Mouse (Mus musculus) Muller cell, postnatal 12 days (primary cell): ENCODE data around the gene Plppr2.

Experiments used
- DNase-seq: peaks from one replicate; pipeline ENCODE4 v3.0.0-alpha.2; 2015; ENCODE audit errors: inconsistent ontology term

The Plppr2 gene

DNA sequence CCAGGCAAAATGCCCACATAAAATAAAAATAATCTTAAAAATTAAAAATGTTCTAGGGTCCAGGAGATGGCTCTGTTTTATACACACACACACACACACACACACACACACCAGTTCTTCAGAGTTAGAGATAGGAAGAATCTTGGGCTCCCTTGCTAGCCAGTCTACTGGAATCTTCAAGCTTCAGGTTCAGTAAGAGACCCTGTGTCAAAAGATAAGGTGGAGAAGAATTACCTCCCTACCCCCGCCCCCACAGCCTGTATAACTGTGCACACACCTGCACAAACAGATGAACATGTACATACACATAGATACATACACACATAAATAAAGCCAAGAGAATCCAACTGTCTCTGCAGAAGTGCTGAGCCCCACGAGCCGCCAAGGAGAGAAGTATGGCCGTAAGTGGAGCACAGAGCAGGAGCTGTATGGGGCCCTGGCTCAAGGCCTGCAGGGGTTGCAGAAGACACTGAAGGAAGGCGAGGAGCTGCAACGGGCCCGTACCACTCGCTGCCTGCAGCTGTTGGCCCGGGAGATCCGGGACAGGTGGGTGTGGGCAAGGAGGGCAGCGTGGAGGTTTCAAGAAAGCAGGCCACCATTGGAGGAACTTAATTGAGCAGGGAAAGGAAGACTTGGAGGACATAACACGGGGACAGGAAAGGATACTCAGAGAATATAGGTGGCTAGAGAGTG, 4.2 kb upstream of the Plppr2 start:
- DNase-seq, result no peak

DNA sequence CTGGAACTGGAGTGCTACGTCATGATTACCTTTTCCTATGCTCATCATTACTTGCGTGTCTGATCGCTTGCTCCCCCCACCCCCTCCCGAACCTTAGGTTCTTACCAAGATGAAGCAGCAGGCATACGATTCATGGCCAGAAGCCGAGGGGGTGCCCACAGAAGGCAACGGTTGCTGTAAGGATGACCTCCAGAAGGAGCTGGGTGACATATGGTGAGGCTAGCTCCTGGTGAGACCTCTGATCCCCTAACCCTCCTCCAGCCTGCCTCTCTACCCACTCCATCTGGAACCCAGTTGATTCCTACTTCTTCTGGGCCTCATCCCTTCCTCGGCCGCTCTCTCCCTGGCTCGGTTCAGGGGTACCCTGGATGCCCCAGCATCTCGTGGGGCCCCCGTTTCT, 2.8 kb upstream of the Plppr2 start:
- DNase-seq, result no peak

DNA sequence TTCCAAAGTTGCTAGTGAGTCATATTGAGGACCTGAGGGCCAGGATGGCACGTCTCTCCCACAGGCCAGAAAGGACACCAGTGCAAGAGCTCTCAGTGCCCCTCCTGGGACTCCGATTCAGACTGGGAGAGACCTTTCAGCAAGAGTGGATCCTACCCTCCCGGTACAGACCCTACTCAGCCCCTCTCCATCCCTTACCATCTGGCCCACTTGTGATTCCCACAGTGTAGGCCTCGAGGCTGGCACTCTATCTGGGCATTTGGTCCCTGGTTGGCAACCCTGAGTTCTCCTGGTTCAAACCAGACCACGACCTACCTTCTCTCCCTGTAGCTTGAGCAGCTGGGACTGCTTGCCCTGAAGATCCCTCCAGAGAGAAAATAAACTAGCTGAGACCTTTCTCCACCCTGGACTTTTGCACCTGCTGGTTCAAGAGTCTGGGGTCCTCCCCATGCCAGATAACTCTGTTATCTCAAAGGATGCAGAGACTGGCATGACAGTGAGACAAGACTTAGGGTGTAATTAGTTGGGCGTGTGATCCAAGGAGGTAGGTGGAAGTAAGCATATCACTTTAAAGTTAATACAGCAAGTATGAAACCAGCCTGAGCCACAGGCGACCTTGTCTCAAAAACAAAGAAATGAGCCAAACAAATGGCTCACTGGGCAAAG, 1.2 kb upstream of the Plppr2 start:
- DNase-seq, result no peak

DNA sequence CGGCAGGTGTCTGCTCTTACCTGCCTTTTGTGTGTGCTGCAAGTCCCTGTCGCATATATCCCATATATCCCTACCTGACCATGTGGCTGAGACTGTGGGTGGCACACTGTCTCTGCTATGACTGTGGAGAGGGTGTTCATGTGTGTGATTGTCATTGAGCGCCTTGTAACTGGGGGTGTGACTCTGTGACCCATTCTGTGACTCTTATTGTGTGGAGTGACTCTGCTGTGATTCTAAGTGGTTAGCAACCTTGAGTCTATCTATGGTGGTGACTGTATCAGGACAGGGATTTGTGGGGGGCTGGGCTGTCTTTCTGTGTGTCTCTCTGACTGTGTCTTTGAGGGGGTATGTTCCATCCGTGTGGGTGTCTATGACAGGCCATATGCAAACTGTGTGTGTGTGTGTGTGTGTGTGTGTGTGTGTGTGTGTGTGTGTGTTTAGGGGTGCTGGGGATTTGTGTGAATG, 910 bp downstream of the Plppr2 start:
- DNase-seq, result no peak

DNA sequence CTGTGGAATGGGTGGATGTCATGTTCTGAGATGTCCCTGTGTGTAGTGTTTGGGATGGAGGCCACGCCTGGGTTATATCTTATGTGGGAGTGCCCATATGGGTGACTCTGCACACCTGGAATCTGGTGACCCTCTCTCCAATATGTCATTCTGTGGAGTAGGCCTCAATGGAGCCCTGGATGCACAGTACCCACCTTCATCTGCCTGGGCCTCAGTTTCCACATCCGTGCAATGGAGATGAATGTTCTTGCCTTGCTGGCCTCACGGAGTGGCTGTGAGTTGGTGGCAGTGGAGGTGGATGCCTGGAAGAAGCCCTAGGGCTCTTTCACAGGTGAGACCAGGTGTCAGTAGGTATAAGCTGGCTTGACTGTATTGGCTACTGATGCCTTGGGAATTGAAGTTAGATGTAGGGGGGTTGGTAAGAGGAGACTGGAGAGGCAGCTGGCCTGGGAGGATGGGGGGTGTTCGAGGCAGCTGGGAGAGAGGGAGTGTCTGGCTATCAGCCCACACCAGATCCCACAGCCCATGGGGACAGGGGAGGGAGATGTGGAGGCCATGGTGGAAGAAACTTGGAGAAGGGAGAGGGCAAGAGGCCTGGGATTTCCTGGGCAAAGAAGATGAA, 1.5 kb downstream of the Plppr2 start:
- DNase-seq, result no peak

DNA sequence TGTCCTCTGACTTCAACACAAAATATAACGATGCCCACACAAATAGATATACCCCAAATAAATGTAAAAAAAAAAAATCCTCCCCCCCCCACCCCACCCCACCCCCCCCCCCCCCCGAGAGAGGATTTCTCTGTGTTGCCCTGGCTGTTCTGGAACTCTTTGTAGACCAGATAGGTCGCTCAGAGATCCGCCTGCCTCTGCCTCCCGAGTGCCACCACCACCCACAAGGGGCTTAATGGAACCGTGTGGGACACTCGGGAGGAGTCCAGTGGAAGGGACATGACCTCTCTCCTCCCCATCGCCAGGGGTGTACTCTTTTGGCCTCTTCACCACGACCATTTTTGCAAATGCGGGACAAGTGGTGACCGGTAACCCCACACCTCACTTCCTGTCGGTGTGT, 6.2 kb downstream of the Plppr2 start:
- DNase-seq, result no peak

DNA sequence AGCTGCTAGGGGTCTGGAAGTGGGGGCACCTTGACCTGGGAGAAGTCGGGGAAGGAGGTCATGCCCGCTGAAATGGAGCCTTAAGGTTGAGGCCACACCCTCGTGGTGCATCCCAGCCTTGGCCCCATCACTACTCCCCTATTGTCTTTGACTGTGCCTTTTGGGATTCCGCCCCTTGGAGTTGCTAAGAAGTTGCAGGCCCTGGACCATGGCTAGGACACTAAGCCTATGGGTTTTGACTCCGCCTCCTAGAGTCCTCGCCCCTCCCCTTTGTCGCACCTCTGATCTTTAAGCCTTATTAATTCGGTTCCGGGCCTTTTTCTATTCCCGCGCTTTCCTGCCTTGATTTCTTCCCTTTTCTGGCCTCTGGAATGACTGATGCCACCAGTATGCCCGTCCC, 6.8 kb downstream of the Plppr2 start:
- no peak for DNase-seq

DNA sequence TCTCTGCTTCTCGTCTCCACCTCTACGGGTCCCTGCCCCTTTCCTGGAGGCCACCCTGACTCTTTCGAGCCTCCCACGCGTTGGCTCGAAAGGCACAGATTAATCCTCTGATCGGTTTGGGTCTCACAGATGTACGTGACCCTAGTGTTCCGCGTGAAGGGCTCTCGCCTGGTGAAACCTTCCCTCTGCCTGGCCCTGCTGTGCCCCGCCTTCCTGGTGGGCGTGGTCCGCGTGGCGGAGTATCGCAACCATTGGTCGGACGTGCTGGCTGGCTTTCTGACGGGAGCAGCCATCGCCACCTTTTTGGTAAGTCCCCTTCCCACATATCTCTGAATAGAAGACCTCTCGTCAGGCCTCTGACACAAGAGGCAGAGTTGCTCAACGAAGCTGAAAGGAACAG, 7.4 kb downstream of the Plppr2 start:
- DNase-seq, result no peak

DNA sequence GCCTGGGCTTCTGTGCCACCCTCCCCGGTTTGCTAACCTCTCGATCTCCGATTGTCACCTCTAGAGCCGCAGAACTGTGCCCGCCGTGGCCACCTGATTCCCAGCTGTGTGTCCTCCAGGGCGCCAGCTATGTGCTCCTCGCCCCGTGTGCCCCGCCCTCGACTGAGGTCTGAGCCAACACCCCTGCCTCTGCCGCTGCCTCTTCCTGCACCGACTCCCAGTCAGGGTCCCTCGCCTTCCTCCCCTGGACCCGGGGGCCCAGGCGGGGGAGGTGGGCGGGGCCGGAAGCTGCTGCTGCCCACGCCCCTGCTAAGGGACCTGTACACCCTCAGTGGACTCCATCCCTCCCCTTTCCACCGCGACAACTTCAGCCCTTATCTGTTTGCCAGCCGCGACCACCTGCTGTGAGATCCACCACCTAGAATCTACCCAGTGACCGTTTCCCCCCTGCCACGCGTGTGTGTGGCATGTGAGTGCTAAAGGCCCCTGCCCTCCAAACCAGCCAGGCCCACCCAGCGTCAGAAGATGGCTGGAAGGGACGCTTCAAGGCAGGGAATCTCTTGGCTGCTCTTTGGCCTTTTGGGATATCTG, 10.8 kb downstream of the Plppr2 start:
- DNase-seq, result no peak

DNA sequence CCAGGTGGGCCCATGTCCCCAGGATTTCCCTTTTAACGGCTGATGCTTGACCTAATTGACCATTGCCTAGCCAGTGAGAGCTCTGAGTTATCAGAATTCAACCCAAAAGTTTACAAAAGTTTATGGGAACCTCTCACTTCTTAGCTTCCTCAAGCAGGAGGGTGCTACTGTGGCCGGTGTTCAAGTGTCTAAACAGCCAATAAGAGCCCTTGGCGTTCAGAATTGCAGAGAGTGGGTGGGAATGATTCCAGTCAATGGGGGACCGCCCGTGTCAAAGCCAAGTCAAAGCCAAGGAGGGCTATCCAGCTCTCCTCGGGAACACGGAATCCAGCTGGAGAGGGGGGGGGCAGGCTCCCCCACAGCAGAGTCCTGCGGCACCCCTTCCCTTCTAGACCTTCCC, 11.3 kb downstream of the Plppr2 start:
- DNase-seq, result no peak

DNA sequence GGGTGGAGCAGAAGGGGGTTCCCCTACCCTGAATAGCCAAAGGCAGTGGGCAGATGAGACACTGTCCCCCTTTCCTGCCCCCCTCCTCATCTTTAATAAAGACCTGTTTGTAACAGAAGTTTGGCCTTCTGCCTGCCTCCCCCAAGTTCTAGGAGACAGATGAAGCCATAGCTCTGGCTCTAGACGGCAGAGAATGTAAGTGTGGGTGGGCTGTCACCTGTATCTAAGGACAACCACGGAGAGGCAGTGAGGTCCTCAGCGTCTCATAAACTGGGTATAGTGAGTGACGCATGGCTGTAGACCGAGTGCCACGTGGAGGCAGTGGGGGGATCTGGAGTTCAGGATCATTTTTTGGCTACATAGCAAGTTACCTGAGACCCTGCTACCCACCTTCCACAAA, 12.0 kb downstream of the Plppr2 start:
- no peak for DNase-seq

DNA sequence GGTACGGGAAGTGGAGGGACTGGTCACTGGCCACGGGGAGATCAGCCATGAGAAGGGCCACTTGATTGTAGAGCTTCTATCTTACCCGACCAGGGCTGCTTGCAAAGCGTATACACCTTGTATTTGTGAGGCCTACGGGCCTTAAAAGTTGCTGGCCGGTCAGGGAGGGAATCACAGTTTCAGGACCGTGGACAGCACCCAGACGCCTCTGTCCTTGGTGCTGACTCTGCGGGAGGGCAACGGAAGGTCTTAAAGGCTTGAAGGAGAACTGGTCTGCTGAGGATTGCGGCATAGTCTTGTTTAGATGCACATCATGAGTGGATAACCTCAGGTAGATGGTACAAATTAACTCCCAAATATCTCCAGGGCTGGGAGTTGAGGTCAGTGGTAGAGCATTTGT, 13.5 kb downstream of the Plppr2 start:
- DNase-seq, result peak; percentile 47

DNA sequence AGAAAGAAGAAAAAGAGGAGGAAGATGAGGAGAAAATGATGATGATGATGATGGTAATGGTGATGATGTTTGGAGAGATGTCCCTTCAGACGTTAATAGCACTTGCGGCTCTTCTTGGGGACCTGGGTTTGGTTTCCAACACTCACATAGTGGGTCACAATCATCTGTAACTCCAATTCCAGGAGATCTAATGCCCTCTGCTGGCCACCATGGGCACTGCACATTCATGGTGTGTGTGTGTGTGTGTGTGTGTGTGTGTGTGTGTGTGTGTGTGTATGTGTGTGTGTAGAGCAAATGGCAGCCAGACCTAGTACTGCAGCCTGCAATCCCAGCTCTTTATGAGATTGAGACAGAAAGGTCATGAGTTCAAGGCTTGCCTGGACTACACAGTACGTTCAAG, 15.1 kb downstream of the Plppr2 start:
- no peak for DNase-seq

DNA sequence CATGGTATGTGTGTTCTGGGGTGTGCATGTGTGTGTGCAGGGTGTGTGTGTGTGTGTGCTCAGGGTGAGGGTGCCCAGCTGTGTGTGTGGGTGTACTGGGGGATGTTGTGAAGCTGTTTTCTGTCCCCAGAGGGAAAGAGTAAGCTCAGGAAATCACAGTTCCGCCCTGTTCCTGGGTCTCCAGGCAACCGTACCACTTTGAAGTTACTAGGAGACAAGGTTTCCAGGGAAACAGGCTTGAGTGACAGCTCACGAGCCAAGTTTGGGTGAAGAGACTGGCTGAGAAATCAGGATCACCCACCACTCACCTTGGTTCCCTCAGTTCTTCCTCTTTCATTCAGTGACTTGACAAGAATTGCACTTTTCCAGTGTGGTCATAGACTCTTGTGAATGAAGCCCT, 16.8 kb downstream of the Plppr2 start:
- DNase-seq, result no peak

DNA sequence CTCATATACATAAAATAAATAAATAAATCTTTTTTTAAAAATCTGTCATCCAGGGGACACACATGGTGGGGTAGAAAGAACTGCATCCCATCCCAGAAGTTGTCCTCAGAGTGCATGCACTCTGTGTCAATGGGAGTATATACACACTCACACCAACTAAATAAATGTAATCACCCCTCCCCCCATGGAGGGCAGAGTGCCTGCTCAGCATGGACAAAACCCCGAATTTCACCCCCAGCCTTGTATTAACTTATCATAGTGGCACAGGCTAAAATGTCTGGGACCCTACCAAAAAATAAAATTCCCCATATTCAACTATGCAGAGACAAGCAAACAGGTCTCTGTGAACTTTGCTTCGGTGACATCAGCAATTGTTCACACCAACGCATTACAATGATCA, 17.8 kb downstream of the Plppr2 start:
- no peak for DNase-seq

DNA sequence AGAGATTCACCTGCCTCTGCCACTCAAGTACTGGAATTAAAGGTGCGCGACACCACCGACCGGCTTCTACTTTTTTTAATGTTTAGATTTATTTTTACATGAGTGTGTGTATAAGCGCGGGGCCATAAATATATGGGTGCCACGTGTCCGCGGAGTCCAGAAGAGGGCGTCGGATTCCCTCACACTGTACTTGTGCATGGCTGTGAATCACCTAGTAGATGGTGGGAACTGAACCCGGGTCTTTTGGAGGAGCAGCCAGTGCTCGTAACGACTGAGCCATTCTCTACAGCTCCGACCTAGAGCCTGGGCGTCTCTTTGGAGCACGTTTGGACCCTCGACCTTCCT, 18.4 kb downstream of the Plppr2 start:
- DNase-seq, result no peak

DNA sequence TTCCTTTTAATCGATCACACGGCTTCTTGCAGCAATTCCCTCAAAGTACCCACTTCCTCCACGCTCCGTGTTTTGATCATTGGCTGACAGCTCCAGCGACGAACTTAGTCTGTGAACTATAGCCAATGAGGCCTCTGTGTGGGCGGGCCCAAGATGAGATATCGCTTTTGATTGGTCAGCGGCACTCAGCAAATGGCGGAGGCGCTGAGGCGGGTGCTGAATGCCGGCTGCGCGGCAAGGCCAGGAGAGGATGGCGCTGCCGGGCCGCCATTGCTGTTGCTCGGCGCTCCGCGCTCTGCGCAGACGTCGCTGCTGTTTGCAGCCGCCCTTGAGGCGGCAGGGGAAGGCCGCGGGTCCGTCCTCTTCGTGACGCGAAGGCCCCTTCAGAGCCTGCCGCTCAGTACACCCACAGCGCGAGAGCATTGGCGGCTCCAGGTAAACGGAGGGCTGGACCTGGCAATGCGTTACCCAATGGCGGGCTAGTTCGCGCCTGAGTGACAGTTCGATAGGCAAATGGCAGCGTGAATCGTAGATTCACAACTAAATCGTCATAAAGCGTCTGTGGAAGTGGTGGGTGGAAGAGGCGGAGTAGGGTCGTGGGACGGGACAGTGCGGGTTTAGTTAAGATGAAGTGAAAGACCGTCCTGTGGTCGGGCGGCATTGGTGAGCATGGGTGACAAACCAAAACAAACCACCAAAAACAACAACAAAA, 18.9 kb downstream of the Plppr2 start, which contains the start of gene Swsap1:
Gene Swsap1, plus strand, starts transcription at position 186 of the 712 bp plus-strand sequence.
- DNase-seq, result peak; percentile 97

DNA sequence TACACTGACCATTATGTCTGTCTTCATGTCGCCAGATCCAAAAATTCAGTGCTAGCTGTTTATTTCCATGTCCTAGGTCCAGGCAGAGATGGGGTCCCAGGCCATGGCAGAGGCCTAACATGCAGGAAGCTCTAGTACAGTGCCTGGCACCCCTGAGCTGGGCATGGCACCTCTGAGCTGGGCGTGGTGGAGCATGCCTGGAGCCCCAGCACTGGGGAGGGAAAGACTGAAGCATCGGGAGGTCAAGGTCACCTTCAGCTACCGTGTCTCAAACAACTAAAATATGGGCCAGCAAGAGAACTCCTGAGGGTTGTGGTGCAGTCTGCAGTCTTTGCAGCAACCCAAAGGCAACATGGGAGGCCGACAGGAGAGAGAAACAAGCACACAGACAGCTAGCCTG, 21.5 kb downstream of the Plppr2 start:
- DNase-seq, result no peak

DNA sequence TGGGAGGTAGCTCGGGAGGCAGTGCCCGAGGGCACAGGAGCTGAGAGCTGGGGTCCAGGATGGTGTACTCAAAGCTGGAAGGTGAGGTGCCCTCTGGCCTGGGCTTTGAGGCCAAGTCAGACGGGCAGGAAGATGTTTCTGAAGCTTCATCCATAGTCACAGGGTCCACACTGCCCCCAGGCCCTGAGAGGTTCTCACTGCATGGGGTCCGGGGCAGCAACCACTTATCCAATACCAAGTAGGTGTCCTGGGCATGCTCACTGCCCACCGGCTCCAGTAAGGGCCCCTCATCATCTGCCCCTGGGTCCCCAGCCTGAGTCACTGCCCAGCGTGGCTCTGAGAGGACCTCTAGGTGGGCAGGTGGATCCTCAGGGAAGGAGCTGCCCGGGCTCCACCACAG, 22.4 kb downstream of the Plppr2 start:
- no peak for DNase-seq

DNA sequence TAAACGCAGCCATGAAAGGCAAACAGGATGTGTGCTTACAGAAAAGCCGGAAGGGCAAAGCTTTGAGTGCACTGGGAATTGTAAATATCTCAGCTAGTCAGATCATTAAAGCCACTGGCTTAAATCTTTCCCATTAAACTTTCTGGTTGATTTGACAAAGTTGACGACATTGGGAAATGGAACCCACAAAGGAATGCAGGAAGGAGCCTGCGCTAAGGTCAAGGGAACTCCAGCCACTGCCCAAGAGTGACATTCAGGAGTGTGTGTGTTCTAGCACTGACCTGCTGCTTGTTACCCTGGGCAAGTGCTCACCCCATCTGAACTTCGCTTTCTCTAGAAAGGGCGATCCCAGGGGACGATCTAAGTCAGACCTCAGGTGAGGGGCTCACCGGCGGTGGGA, 23.3 kb downstream of the Plppr2 start:
- DNase-seq, result peak; percentile 35

DNA sequence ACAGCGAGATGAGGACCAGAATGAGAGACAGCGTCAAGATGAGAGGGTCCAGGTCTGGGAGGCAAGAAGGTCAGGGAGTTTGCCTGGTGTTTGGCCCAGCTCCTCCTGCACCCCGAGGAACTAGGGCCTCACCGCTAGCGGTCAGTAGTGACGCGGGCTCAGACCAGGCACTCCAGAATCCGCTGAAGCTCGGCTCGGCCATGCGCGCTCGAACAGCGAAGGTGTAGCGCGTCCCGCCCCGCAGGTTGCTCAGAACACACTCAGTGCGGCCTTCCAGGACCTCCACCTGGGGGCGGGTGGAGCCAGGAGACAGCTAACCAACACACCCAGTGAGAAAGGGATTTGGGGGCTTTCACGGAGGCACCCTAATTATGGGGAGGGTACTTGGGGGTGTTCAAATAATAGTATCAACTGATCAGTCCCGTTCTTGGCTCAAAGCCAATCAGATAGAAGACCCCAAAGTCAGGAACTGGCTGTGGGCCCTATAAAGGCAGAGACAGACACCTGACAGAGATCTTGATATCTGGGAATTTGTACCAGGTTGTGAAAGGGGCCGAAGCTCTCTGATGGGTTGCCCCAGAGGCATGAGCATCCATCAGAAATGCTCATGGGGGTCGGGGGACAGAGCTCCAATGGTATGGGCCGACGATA, 23.9 kb downstream of the Plppr2 start:
- no peak for DNase-seq
